14 mouse cellular contexts compared by ENCODE assay signal in genomic region chrX:123612158-123612828, GRCm38 (mm10). TPM values are rescaled to one million over a fixed set of nuclear protein-coding genes. Genes with fewer than 3 reads are reported as not detected.
DNase-seq lines count a peak whose midpoint lies in the region; ATAC-seq and TF ChIP-seq lines count a peak whose summit lies in the region.
"Not testable (repeated sequence)": the region's sequence is repeated elsewhere in the genome, so short reads cannot be mapped to it uniquely, and the experiment has no call there.
"Had no signal": no experiment of that assay in that cellular context is flagged by ENCODE, and none has a peak within 500 bp of the region (broad histone marks: within the 10 kb centered on the region; RNA-seq: fewer than 3 reads in every experiment).

No protein-coding gene starts in this region.

- not testable (repeated sequence) for H3K27me3 ChIP-seq in G1E (ENCODE audit: insufficient read depth, low read length); hindbrain, postnatal 0 days (ENCODE audit: insufficient read depth, low read length); lung, postnatal 0 days (replicated peaks; ENCODE audit: insufficient read depth, low read length); midbrain, postnatal 0 days (ENCODE audit: insufficient read depth, low read length); stomach, postnatal 0 days (ENCODE audit: control insufficient read depth, insufficient read depth, low read length)

- H3K4me2 ChIP-seq in hindbrain, postnatal 0 days (ENCODE audit: low read depth, low read length); lung, postnatal 0 days (replicated peaks; ENCODE audit: low read depth, low read length); midbrain, postnatal 0 days (ENCODE audit: low read depth, low read length, poor library complexity, severe bottlenecking); stomach, postnatal 0 days (replicated peaks; ENCODE audit: low read depth): not testable (repeated sequence)

- not testable (repeated sequence) for TF ChIP-seq CTCF in G1E (IDR thresholded peaks at IDR 0.05; ENCODE audit: low read depth, low read length); hindbrain, postnatal 0 days (IDR thresholded peaks at IDR 0.05; ENCODE audit: low read depth); lung, postnatal 0 days (IDR thresholded peaks at IDR 0.05); midbrain, postnatal 0 days (IDR thresholded peaks at IDR 0.05); stomach, postnatal 0 days (IDR thresholded peaks at IDR 0.05; ENCODE audit: low read depth)

- TF ChIP-seq EP300 in lung, postnatal 0 days (IDR thresholded peaks at IDR 0.05); stomach, postnatal 0 days (optimal IDR thresholded peaks at IDR 0.05): not testable (repeated sequence)

- H3K9me3 ChIP-seq in G1E (replicated peaks); hindbrain, postnatal 0 days (ENCODE audit: low read length); lung, postnatal 0 days (ENCODE audit: low read length); midbrain, postnatal 0 days (ENCODE audit: low read length); stomach, postnatal 0 days (ENCODE audit: control insufficient read depth, low read length): not testable (repeated sequence)

- H3K4me1 ChIP-seq in G1E (ENCODE audit: insufficient read depth, low read depth, low read length); hindbrain, postnatal 0 days (ENCODE audit: insufficient read depth, low read length); lung, postnatal 0 days (ENCODE audit: insufficient read depth, low read depth, low read length); midbrain, postnatal 0 days (ENCODE audit: insufficient read depth, low read length); stomach, postnatal 0 days (replicated peaks; ENCODE audit: control insufficient read depth, insufficient read depth): not testable (repeated sequence)

- H3K9ac ChIP-seq in hindbrain, postnatal 0 days (replicated peaks; ENCODE audit: low read length); lung, postnatal 0 days (replicated peaks; ENCODE audit: low read depth); midbrain, postnatal 0 days (replicated peaks; ENCODE audit: low read length, poor library complexity, severe bottlenecking); stomach, postnatal 0 days (ENCODE audit: low read length): not testable (repeated sequence)

- WGBS in hindbrain, postnatal 0 days: 89% methylated on average over 8 of the region's 12 CpGs
- WGBS in lung, postnatal 0 days: 82% methylated on average over 6 of the region's 12 CpGs
- 82% methylated on average over 6 of the region's 12 CpGs for whole genome bisulfite sequencing in midbrain, postnatal 0 days
- WGBS in stomach, postnatal 0 days: 78% methylated on average over 7 of the region's 12 CpGs

- DNase-seq in G1E (ENCODE audit: low spot score); hindbrain, postnatal 0 days (ENCODE audit: low spot score); lung, postnatal 0 days (ENCODE audit: low spot score); midbrain, postnatal 0 days (ENCODE audit: low spot score); stomach, postnatal 0 days (ENCODE audit: low spot score): not testable (repeated sequence)
- DNase-seq in adrenal gland, postnatal 36 days: peak; percentile 0 to 2
- peak; percentile 0 to 1 for DNase-seq in kidney, postnatal 4 days

- not testable (repeated sequence) for H3K4me3 ChIP-seq in G1E (ENCODE audit: low read depth, low read length); hindbrain, postnatal 0 days (ENCODE audit: low read length); lung, postnatal 0 days (ENCODE audit: low read depth, low read length); midbrain, postnatal 0 days (ENCODE audit: low read depth, low read length); stomach, postnatal 0 days (ENCODE audit: low read depth, low read length)

- not testable (repeated sequence) for H3K36me3 ChIP-seq in G1E (replicated peaks); hindbrain, postnatal 0 days (ENCODE audit: insufficient read depth, low read length); lung, postnatal 0 days (ENCODE audit: insufficient read depth, low read length); midbrain, postnatal 0 days (ENCODE audit: insufficient read depth, low read length); stomach, postnatal 0 days (ENCODE audit: control insufficient read depth, insufficient read depth, low read length)

- peak; percentile 54 for ATAC-seq in G1E (ENCODE audit: extremely low read depth, insufficient number of reproducible peaks, low FRiP score, poor library complexity, severe bottlenecking)
- ATAC-seq in granulocyte monocyte progenitor cell, adult 5-6 weeks (replicated peaks; ENCODE audit: poor library complexity, severe bottlenecking): peak; percentile 100
- ATAC-seq in hindbrain, postnatal 0 days: peak; percentile 69; the same call in 1 of the 2 replicates
- ATAC-seq in lung, postnatal 0 days: peak; percentile 38
- peak; percentile 47; the same call in 1 of the 2 replicates for ATAC-seq in midbrain, postnatal 0 days (ENCODE audit: low FRiP score)
- ATAC-seq in stomach, postnatal 0 days (ENCODE audit: low FRiP score, low TSS enrichment): peak; percentile 67

- not testable (repeated sequence) for H3K27ac ChIP-seq in hindbrain, postnatal 0 days; lung, postnatal 0 days (ENCODE audit: low read length); midbrain, postnatal 0 days (ENCODE audit: low read depth, low read length); stomach, postnatal 0 days (replicated peaks)

RNA-seq across cellular contexts. Expression of gene Cldn34c2, which starts 30.8 kb away (rescaled TPM):
- total RNA-seq in G1E (2014; fragmentation: Nextera tagmentation) (not detected in 2 replicates), G1E (2017) (0.22 TPM in 1 of 2 replicates, not detected in the other)
- not detected in 2 replicates for polyA plus RNA-seq in G1E (2012)
- not detected for total RNA-seq in adrenal gland, postnatal 36 days (2021)
- 1.2 TPM in 1 of 2 replicates, not detected in the other for total RNA-seq in granulocyte monocyte progenitor cell, adult 5-6 weeks (2014; fragmentation: Nextera tagmentation)
- total RNA-seq in granulocyte monocyte progenitor cell, adult 5-6 weeks (2017): not detected in 2 replicates
- not detected in 2 replicates for total RNA-seq in hindbrain, postnatal 0 days (2014; rRNA removed)
- not detected in 2 replicates for polyA plus RNA-seq in hindbrain, postnatal 0 days (2015; fragmentation: Nextera tagmentation; extraction: Ambion mirVana)
- polyA plus RNA-seq in lung, postnatal 0 days (2015; fragmentation: Nextera tagmentation; extraction: Ambion mirVana): not detected in 2 replicates
- total RNA-seq in midbrain, postnatal 0 days (2014; rRNA removed): not detected in 2 replicates
- not detected in 2 replicates for polyA plus RNA-seq in midbrain, postnatal 0 days (2015; fragmentation: Nextera tagmentation; extraction: Ambion mirVana)
- polyA plus RNA-seq in stomach, postnatal 0 days (2015; fragmentation: Nextera tagmentation; extraction: Ambion mirVana): not detected in 2 replicates
- polyA plus RNA-seq: embryonic facial prominence, embryonic 12.5 days; forebrain, embryonic 16.5 days; limb, embryonic 12.5 days; neural tube, embryonic 13.5 days; stomach, embryonic 14.5 days; urinary bladder, adult 2 months had no signal

Comparison
In these comparisons a context has a peak if more than half of its experiments do, and no peak if none do; other contexts are left out.
1. ATAC-seq: peak in every context shown above with its lines; median percentile 100 in granulocyte monocyte progenitor cell, adult 5-6 weeks; 69 in hindbrain, postnatal 0 days; 67 in stomach, postnatal 0 days; 54 in G1E; 47 in midbrain, postnatal 0 days; 38 in lung, postnatal 0 days.